Mouse (Mus musculus) embryonic fibroblast, embryonic 13.5 days (primary cell): ENCODE measurements around the gene Map3k19.

ENCODE experiments used
- CTCF ChIP-seq: IDR thresholded peaks from 2 replicates; pipeline ENCODE4 v1.5.1; 2011; ENCODE audit warnings: mild to moderate bottlenecking, control low read depth, low read length, moderate library complexity, borderline replicate concordance; ENCODE audit not compliant: insufficient read depth
- POLR2A ChIP-seq: IDR thresholded peaks from 2 replicates; pipeline ENCODE4 v1.6.1; 2011; ENCODE audit warnings: low read depth, mild to moderate bottlenecking, control low read depth, low read length, moderate library complexity

- no peak for TF ChIP-seq POLR2A
- TF ChIP-seq CTCF: no peak
Measured at GRCm38 (mm10) chr1:127850075-127850610, 4.7 kb downstream of the Map3k19 start.
